Mouse (Mus musculus): ENCODE measurements around the gene Dock9.

Gene Dock9

DNA sequence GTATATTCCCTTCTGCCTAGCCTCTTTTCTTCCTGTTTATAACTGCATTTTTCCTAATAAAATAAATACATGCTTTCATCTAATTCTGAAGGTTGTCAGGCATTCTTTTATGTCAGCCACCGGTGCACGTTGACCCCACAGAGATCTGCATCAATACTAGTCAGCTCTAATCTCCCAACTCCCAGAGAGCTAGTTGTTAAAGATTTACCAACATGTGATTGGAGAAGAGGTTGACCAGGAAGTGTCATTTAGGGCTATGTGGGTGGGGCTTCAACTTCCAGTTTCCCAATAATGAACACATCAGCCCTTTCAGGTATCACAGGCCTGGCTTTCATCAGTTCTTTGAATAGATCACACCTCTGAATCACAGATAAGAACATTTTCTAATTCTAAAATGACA, 288.7 kb downstream of the Dock9 start:
- no peak for DNase-seq (ENCODE audit: low spot score)

DNA sequence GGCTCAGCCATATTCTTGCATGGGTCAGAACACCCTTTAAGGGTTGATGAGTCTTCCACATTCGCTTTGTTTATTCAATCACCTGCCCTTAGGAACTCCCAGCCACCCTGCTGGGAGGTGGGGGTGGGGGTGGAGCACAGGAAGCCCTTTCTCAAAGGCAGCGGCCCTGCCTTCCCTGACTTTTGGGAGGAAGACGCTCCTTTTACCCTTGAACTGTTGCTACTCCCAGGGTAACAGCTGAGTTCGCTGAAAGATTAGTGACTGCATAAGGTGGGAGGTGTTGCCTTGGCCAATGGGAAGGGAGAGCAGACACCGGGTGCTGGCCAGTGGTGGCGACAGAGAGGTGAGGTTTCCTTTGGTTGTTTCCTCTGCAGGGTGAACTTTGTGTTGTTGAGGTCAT, 291.3 kb downstream of the Dock9 start:
- DNase-seq (ENCODE audit: low spot score), result no peak

DNA sequence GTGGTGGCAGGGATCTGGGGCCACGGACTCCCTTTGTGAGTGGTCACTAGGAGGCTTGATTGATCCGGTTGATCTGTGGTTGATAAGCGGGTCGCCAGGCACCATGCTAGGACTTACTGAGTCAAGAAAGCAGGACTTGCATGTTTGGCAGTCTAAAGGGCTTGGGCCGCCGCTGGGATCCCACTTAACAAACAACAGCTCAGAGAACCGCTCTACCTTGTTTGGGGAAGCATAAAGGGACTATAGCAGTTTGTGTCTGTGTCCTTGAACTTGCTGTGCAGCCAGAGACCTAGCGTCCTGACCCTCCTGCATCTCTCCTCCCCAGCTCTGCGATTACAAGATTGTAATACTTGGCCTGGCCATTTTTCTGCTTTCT, 292.2 kb downstream of the Dock9 start:
- no peak for DNase-seq (ENCODE audit: low spot score)

GRCm38 (mm10) chr14:121504781-121505484, 292.7 kb downstream of the Dock9 start, which contains the start of gene Slc15a1:
Slc15a1 (minus strand) TSS chr14:121505252.
- DNase-seq (ENCODE audit: low spot score), result no peak

DNA sequence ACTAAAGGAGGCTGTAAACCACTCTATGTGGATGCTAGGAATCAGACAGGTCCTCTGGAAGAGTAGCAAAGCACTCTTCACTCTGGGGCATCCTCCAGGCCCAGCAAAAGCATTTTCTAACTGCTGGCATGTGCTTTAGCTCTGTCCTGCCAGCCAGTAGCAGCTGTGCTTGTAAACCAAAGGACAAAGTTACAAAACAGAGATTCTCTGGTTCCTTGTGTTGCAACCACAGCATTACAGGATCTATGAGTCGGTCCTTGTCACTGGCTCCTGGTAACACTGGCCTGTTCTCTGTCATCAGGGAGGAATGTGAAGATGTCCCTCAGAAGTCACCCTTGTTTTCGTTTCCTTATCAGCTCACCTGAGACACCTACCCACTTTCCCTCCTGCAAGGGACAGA, 297.1 kb downstream of the Dock9 start:
- no peak for DNase-seq (ENCODE audit: low spot score)

DNA sequence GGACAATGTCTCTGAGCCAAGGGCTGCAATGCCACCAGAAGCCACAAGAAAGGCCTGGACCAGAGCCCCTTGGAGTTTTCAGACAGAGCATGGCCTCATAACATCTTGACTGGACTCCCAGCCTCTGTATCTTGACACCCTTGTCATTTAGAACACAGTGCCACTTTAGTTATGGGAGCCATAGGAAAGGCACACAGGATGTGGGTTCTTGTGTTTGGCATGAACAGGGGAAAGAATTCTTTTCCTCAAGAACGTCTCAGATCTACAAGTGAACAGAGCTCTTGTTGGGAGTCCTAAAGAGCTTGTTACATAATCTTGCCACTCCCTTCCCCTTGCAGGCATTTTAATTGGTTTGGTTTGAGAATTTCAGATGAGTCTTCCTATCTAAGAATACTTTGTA, 297.9 kb downstream of the Dock9 start:
- no peak for DNase-seq (ENCODE audit: low spot score)

DNA sequence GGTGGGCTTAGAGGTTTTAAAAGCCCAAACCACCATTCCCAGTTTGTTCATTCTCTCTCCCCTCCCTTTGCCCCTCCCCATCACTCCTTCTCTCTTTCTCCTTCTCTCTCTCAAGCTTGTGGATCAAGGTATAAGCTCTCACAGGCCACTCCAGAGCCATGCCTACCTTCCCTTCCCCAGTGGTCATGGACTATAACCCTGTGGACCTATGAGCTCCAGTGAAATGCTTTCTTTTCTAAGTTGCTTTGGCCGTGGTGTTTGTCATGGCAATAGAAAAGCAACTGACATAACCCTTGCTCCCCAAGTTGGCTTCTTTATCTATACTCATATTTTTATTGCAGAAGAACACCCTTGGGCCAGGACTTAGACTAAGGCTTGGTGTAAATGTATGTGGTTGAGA, 299.8 kb downstream of the Dock9 start:
- no peak for DNase-seq (ENCODE audit: low spot score)

GRCm38 (mm10) chr14:121495741-121496140, 301.9 kb downstream of the Dock9 start:
- DNase-seq (ENCODE audit: low spot score), result no peak

GRCm38 (mm10) chr14:121495120-121495519, 302.5 kb downstream of the Dock9 start:
- DNase-seq (ENCODE audit: low spot score), result no peak

- DNase-seq (ENCODE audit: low spot score), result no peak
Measured at GRCm38 (mm10) chr14:121494238-121494637, 303.4 kb downstream of the Dock9 start.

DNA sequence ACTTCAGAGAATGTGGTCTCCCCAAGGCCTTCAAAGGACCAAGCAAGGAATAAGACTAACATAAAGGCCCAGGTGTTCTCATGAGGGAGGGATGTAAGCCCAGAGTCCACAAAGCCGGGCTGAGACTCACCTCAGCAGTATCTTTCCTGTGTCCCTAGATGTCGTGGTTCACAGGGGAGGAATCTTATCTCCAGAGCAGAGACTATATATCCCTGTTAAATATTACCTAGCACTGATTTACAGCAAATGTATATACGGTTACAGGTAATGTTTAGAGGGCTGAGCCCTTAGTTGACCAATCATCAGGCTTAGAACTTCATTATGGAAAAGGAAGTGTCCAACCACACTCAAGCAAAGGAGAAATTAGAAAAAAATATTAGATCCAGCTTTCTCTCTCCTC, 303.9 kb downstream of the Dock9 start:
- DNase-seq (ENCODE audit: low spot score), result no peak

- DNase-seq (ENCODE audit: low spot score), result no peak
Measured at GRCm38 (mm10) chr14:121492328-121492727, 305.3 kb downstream of the Dock9 start.
